Mouse (Mus musculus): ENCODE measurements around the gene Gm42906. TPM values are rescaled to one million over a fixed set of nuclear protein-coding genes. Genes with fewer than 3 reads are reported as not detected.

The Gm42906 gene
- polyA plus RNA-seq, 1 experiment: not detected

- Histone ChIP-seq H3K4me1 (ENCODE audit: control insufficient read depth, insufficient read depth, low read length) (no peaks in the 10 kb centered on the region), H3K9me3 (replicated peaks; ENCODE audit: control insufficient read depth, insufficient read depth, low read length, poor library complexity, severe bottlenecking) (no peaks in the 10 kb centered on the region), H3K4me3 (ENCODE audit: low read depth, low read length) (no peak overlapping the region), H3K36me3 (ENCODE audit: control insufficient read depth, insufficient read depth, low read length, poor library complexity, severe bottlenecking) (no peaks in the 10 kb centered on the region), H3K9ac (ENCODE audit: low read depth, poor library complexity, severe bottlenecking) (no peak overlapping the region), H3K27me3 (ENCODE audit: control insufficient read depth, insufficient read depth, low read length, poor library complexity, severe bottlenecking) (no peaks in the 10 kb centered on the region), H3K27ac (ENCODE audit: insufficient read depth, low read length) (no peak overlapping the region)
- TF ChIP-seq CTCF (IDR thresholded peaks at IDR 0.05; ENCODE audit: low read depth, low read length): no peak
- no peak for TF ChIP-seq POLR2A (IDR thresholded peaks at IDR 0.05; ENCODE audit: insufficient read depth, low read length)
- no peak for TF ChIP-seq EP300 (IDR thresholded peaks at IDR 0.05; ENCODE audit: insufficient read depth, low read depth, low read length)
Measured at GRCm38 (mm10) chr5:151165381-151166016, 262.5 kb downstream of the Gm42906 start.

GRCm38 (mm10) chr5:151164815-151165214 is 263.1 kb downstream of the Gm42906 start:
- H3K9ac ChIP-seq (ENCODE audit: low read depth, poor library complexity, severe bottlenecking): no peak overlapping the region
- no peak overlapping the region for H3K27ac ChIP-seq (ENCODE audit: insufficient read depth, low read length)
- no peaks in the 10 kb centered on the region for H3K9me3 ChIP-seq (replicated peaks; ENCODE audit: control insufficient read depth, insufficient read depth, low read length, poor library complexity, severe bottlenecking)
- H3K27me3 ChIP-seq (ENCODE audit: control insufficient read depth, insufficient read depth, low read length, poor library complexity, severe bottlenecking): no peaks in the 10 kb centered on the region
- H3K4me1 ChIP-seq (ENCODE audit: control insufficient read depth, insufficient read depth, low read length): no peaks in the 10 kb centered on the region
- no peak for TF ChIP-seq EP300 (IDR thresholded peaks at IDR 0.05; ENCODE audit: insufficient read depth, low read depth, low read length)
- TF ChIP-seq POLR2A (IDR thresholded peaks at IDR 0.05; ENCODE audit: insufficient read depth, low read length): no peak
- no peak for TF ChIP-seq CTCF (IDR thresholded peaks at IDR 0.05; ENCODE audit: low read depth, low read length)
- H3K4me3 ChIP-seq (ENCODE audit: low read depth, low read length): no peak overlapping the region
- no peaks in the 10 kb centered on the region for H3K36me3 ChIP-seq (ENCODE audit: control insufficient read depth, insufficient read depth, low read length, poor library complexity, severe bottlenecking)

GRCm38 (mm10) chr5:151162642-151163041 is 265.3 kb downstream of the Gm42906 start:
- Histone ChIP-seq H3K36me3 (ENCODE audit: control insufficient read depth, insufficient read depth, low read length, poor library complexity, severe bottlenecking) (no peaks in the 10 kb centered on the region), H3K27me3 (ENCODE audit: control insufficient read depth, insufficient read depth, low read length, poor library complexity, severe bottlenecking) (no peaks in the 10 kb centered on the region), H3K4me1 (ENCODE audit: control insufficient read depth, insufficient read depth, low read length) (no peaks in the 10 kb centered on the region), H3K9ac (ENCODE audit: low read depth, poor library complexity, severe bottlenecking) (no peak overlapping the region), H3K9me3 (replicated peaks; ENCODE audit: control insufficient read depth, insufficient read depth, low read length, poor library complexity, severe bottlenecking) (no peaks in the 10 kb centered on the region), H3K4me3 (ENCODE audit: low read depth, low read length) (no peak overlapping the region), H3K27ac (ENCODE audit: insufficient read depth, low read length) (no peak overlapping the region)
- TF ChIP-seq POLR2A (IDR thresholded peaks at IDR 0.05; ENCODE audit: insufficient read depth, low read length): no peak

GRCm38 (mm10) chr5:151155247-151155646 is 272.7 kb downstream of the Gm42906 start:
- H3K9me3 ChIP-seq (replicated peaks; ENCODE audit: control insufficient read depth, insufficient read depth, low read length, poor library complexity, severe bottlenecking): no peaks in the 10 kb centered on the region
- H3K4me1 ChIP-seq (ENCODE audit: control insufficient read depth, insufficient read depth, low read length): no peaks in the 10 kb centered on the region
- no peak overlapping the region for H3K9ac ChIP-seq (ENCODE audit: low read depth, poor library complexity, severe bottlenecking)
- H3K27ac ChIP-seq (ENCODE audit: insufficient read depth, low read length): no peak overlapping the region
- no peak overlapping the region for H3K4me3 ChIP-seq (ENCODE audit: low read depth, low read length)
- no peaks in the 10 kb centered on the region for H3K27me3 ChIP-seq (ENCODE audit: control insufficient read depth, insufficient read depth, low read length, poor library complexity, severe bottlenecking)
- no peak for TF ChIP-seq CTCF (IDR thresholded peaks at IDR 0.05; ENCODE audit: low read depth, low read length)
- TF ChIP-seq POLR2A (IDR thresholded peaks at IDR 0.05; ENCODE audit: insufficient read depth, low read length): no peak
- TF ChIP-seq EP300 (IDR thresholded peaks at IDR 0.05; ENCODE audit: insufficient read depth, low read depth, low read length): no peak
- no peaks in the 10 kb centered on the region for H3K36me3 ChIP-seq (ENCODE audit: control insufficient read depth, insufficient read depth, low read length, poor library complexity, severe bottlenecking)

- H3K27ac ChIP-seq (ENCODE audit: insufficient read depth, low read length): no peak overlapping the region
- H3K4me1 ChIP-seq (ENCODE audit: control insufficient read depth, insufficient read depth, low read length): no peaks in the 10 kb centered on the region
- no peaks in the 10 kb centered on the region for H3K27me3 ChIP-seq (ENCODE audit: control insufficient read depth, insufficient read depth, low read length, poor library complexity, severe bottlenecking)
- TF ChIP-seq POLR2A (IDR thresholded peaks at IDR 0.05; ENCODE audit: insufficient read depth, low read length) (no peak), EP300 (IDR thresholded peaks at IDR 0.05; ENCODE audit: insufficient read depth, low read depth, low read length) (no peak), CTCF (IDR thresholded peaks at IDR 0.05; ENCODE audit: low read depth, low read length) (no peak)
- H3K36me3 ChIP-seq (ENCODE audit: control insufficient read depth, insufficient read depth, low read length, poor library complexity, severe bottlenecking): no peaks in the 10 kb centered on the region
- H3K9ac ChIP-seq (ENCODE audit: low read depth, poor library complexity, severe bottlenecking): no peak overlapping the region
- no peaks in the 10 kb centered on the region for H3K9me3 ChIP-seq (replicated peaks; ENCODE audit: control insufficient read depth, insufficient read depth, low read length, poor library complexity, severe bottlenecking)
- no peak overlapping the region for H3K4me3 ChIP-seq (ENCODE audit: low read depth, low read length)
Measured at GRCm38 (mm10) chr5:151154780-151155179, 273.2 kb downstream of the Gm42906 start.

DNA sequence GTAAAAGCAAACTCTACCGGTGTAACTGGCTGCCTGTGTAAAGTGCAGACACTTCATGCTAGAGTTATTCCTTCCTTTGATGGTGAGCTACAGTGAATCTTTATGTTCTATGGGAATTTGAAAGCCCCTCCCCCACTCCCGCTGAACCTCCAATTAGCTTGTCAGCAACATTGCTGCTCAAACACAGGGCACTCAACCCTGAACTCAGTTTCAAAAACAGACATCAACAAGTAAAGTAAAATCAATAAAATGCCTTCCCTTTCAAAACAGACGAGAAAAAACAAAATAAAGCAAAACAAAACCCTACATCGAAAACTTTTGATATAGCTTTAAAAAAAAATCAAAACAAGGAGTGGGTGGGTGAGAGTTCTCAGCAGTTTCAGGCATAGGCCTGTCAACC is 273.9 kb downstream of the Gm42906 start:
- Histone ChIP-seq H3K4me1 (ENCODE audit: control insufficient read depth, insufficient read depth, low read length) (no peaks in the 10 kb centered on the region), H3K9ac (ENCODE audit: low read depth, poor library complexity, severe bottlenecking) (no peak overlapping the region), H3K4me3 (ENCODE audit: low read depth, low read length) (no peak overlapping the region), H3K27me3 (ENCODE audit: control insufficient read depth, insufficient read depth, low read length, poor library complexity, severe bottlenecking) (no peaks in the 10 kb centered on the region), H3K9me3 (replicated peaks; ENCODE audit: control insufficient read depth, insufficient read depth, low read length, poor library complexity, severe bottlenecking) (no peaks in the 10 kb centered on the region), H3K27ac (ENCODE audit: insufficient read depth, low read length) (no peak overlapping the region), H3K36me3 (ENCODE audit: control insufficient read depth, insufficient read depth, low read length, poor library complexity, severe bottlenecking) (no peaks in the 10 kb centered on the region)
- TF ChIP-seq POLR2A (IDR thresholded peaks at IDR 0.05; ENCODE audit: insufficient read depth, low read length): no peak
- no peak for TF ChIP-seq CTCF (IDR thresholded peaks at IDR 0.05; ENCODE audit: low read depth, low read length)
- no peak for TF ChIP-seq EP300 (IDR thresholded peaks at IDR 0.05; ENCODE audit: insufficient read depth, low read depth, low read length)
